Mouse (Mus musculus) kidney, adult 2 months (tissue): ENCODE results near the gene Helz.

Experiments
- CTCF ChIP-seq: fragments of 200-500 bp; conservative IDR thresholded peaks from 2 replicates; pipeline ENCODE4 v1.5.1; 2011; ENCODE audit warnings: low read depth, mild to moderate bottlenecking, control low read depth, low read length, moderate library complexity, mixed read lengths; ENCODE audit not compliant: insufficient read depth, insufficient read length
- POLR2A ChIP-seq: fragments of 200-500 bp; IDR thresholded peaks from one replicate; pipeline ENCODE4 v1.6.1; 2011; ENCODE audit warnings: low read depth, low read length, control low read depth

GRCm38 (mm10) chr11:107650422-107651051 lies 102.8 kb downstream of the Helz start:
- TF ChIP-seq CTCF (no peak), POLR2A (no peak)
